Mouse (Mus musculus) T-helper 17 cell (primary cell): Measurements from ENCODE around the gene Gbf1.
"Not testable (repeated sequence)": the region's sequence is repeated elsewhere in the genome, so short reads cannot be mapped to it uniquely, and the experiment has no call there.

ENCODE experiments used
- in situ Hi-C, 2 experiments: fragments of 300-600 bp; cut with MboI, MseI; formaldehyde crosslinking; loops; 1 replicate in 1 of 2; 2 replicates in 1 of 2; pipeline ENCODE4 v1.15.1; 2025; ENCODE audit warnings: high pct_unique_total_duplicates in 2 of 2

The Gbf1 gene

GRCm38 (mm10) chr19:46152127-46152803 lies at the start of gene Gbf1:
Gbf1 (plus strand) TSS chr19:46152509.
- in situ Hi-C loops = no loop called here

GRCm38 (mm10) chr19:46103437-46104186 lies 48.7 kb upstream of the Gbf1 start:
- in situ Hi-C loops = no loop called here

DNA sequence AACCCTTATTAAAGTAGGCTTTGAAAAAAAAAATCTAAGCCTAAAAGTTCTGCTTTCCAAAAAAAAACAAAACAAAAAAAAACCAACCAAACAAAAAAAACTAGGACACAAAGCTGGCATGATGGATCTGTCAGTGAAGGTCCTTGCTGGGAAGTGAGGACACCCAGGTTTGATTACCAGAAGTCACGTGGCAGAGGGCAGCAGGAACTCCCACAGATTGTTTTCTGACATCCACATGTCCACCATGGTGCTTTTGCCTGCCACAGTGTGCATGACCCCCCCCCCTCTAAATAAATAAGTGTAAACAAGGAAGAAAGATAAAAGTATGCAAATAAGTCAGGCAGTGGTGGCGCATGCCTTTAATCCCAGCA lies 48.1 kb upstream of the Gbf1 start:
- in situ Hi-C loops = no loop called here

DNA sequence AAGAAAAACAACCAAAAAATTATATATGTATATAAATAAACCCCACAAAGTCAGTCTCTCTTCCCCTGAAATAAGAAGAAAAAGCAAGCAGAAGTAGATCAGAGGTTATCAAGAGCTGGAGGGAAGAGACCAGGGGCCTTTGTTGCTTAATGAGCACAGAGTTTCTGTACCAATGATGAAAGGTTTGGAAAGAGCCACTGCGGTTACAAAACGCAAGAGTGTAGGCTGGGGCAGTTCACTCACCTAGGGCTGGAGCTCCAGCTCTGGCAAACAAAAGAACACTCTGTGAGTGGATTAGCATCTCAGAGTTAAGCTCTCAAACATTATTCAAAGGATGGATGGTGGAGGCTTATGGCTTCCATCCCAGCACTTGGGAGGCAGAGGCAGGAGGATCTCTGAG lies 42.1 kb upstream of the Gbf1 start:
- in situ Hi-C loops = no loop called here

DNA sequence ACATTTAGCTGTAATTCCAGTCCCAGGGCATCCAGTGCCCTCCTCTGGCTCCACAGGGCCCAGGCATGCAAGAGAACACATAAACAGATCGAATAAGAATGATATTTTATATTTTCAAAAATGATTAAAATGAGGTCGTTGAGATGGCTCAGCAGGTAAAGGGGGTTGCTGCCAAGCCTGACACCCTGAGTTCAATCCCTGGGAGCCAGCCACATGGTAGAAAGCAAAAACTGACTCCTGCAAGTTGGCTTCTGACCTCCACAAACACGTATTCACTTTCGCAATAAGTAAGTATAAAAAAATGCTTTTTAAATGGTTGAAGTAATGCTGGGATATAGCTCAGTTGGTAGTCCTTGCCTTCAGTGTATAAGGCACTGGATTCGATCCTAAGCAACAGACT lies 41.5 kb upstream of the Gbf1 start:
- in situ Hi-C loops = no loop called here

DNA sequence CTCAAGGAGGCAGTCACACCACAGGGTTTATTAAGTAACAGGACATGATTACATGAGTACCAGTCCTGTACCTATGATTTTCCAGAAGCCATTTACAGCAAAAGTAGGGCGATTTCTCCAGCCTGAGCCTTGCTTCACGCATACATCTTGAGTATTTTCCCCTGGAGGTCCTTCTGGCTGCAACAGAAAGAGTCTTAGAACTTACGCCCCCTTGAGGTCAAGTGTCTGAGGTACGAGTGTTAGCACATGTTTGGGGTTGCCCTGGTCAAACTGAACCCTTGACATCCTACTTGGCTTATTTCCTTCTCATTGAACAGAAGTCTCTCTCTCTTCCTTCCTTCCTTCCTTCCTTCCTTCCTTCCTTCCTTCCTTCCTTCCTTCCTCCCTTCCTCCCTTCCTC lies 37.7 kb upstream of the Gbf1 start:
- in situ Hi-C loops = no loop called here

- in situ Hi-C loops = no loop called here
These were observed 32.9 kb upstream of the Gbf1 start for GRCm38 (mm10) chr19:46119458-46119857.

GRCm38 (mm10) chr19:46120872-46121271 lies 31.4 kb upstream of the Gbf1 start:
- in situ Hi-C loops = no loop called here

DNA sequence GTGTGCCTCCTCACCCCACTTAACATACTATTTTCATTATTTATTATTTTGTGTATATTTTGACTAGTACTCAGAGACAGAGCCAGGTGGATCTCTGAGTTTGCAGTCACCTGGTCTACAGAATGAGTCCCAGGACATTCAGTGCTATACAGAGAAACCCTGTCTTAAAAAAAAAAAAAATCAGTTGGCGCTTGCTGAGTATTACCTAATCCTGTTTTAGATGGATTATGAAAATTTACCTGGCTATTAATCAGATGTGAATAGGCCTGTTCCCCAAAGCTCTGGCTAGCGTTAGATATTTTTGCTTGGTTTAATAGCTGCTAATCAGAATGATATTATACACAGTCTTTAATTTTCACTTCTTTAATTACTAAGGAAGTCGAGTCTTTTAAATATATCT lies 28.4 kb upstream of the Gbf1 start:
- in situ Hi-C loops = no loop called here

GRCm38 (mm10) chr19:46124651-46125050 lies 27.7 kb upstream of the Gbf1 start:
- in situ Hi-C loops = no loop called here

DNA sequence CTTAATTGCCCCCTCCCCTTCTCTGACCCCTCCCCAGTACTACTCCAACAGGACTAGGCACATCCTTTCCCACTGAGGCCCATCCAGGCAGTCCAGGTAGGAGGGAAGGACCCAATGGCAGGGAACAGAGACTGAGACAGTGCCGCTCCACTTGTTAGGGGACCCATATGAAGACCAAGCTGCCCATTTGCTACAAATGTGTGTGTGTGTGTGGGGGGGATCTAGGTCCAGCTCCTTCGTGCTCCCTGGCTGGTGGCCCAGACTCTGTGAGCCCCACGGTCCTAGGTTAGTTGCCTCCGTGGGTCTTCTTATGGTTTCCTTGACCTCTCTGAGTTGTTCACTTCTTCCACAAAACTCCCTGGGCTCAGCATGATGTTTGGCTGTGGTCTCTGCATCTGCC lies 26.0 kb upstream of the Gbf1 start:
- in situ Hi-C loops = no loop called here

GRCm38 (mm10) chr19:46129737-46130136 lies 22.6 kb upstream of the Gbf1 start:
- in situ Hi-C loops = not testable (repeated sequence)

GRCm38 (mm10) chr19:46131283-46131682 lies 21.0 kb upstream of the Gbf1 start:
- in situ Hi-C loops = no loop called here

- in situ Hi-C loops = no loop called here
These were observed 20.4 kb upstream of the Gbf1 start, which contains the start of gene Elovl3 for GRCm38 (mm10) chr19:46131694-46132525. Elovl3 (plus strand) TSS chr19:46131897.

GRCm38 (mm10) chr19:46132577-46132976 lies 19.7 kb upstream of the Gbf1 start:
- in situ Hi-C loops = no loop called here

- in situ Hi-C loops = loop anchor here (5.0 kb wide), 3 partner anchors 112 to 172 kb away; no protein-coding TSS in a partner anchor
These were observed 17.0 kb upstream of the Gbf1 start for GRCm38 (mm10) chr19:46135297-46135696.

DNA sequence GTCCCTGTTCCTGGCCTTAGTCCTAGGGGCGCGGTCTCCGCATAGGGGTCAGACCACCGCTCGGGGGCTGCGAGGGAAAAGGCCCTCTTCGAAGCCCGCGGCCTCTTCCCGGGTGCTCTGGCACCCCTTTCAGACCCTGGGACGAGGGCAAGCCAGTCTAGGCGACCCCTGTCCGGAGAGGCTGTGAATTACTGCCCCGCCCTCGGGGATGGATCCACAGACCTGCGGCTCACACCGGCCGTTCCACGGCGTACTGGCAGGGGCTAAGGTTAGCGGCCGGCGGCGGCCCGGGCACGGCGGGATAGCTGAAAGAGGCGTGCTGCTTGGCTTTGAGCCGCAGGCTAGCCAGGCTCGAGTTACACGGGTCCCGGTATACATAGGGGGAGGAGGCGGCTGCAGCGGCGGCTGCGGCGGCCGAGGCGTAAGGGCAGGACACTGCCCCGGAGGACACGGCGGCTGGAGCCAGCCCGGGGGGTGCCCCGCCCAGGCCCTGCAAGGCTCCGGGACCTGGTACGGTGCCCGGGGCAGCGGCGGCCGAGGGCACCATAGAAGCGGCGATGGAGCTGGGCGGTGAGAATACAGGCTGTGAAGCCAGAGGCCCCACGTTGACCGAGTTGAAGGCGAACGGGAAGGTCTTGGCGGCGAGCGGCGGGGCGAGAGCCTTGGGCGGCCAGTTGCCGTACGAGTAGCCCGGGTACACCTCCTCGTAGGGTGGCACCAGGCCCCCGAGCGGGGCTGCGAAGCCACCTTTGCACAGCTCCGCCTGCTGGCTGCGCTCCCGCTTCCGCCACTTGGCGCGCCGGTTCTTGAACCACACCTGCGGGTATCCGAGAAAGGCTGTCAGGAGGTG lies 16.3 kb upstream of the Gbf1 start:
- in situ Hi-C loops = loop anchor here (5.0 kb wide), 3 partner anchors 111 to 171 kb away; no protein-coding TSS in a partner anchor

- in situ Hi-C loops = loop anchor here (5.0 kb wide), 3 partner anchors 110 to 170 kb away; no protein-coding TSS in a partner anchor
These were observed 15.4 kb upstream of the Gbf1 start for GRCm38 (mm10) chr19:46136639-46137580.

DNA sequence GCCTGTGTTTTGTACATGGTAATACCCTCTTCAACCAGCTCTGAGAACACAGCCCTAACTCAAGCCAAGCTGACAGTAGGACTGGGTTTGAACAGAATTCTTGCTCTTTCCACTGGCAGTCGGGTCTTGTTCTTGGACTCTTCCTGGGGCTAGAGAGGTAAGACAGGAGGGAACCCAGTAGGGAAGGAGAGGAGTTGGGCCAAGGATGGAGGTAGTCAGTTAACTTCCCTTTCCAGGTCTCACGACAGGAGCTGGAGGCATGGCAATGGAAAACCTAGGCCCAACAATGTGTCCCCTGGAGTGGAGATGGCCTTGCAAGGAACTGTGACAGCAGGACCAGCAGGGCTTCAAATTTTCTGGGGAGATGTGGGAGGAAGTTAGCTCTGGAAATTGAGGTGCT lies 12.0 kb upstream of the Gbf1 start:
- in situ Hi-C loops = no loop called here

GRCm38 (mm10) chr19:46141091-46141490 lies 11.2 kb upstream of the Gbf1 start:
- in situ Hi-C loops = no loop called here
